Mouse (Mus musculus) megakaryocyte, embryonic 14.5 days (primary cell): ENCODE measurements around the gene Adra2b. TPM values are rescaled to one million over a fixed set of nuclear protein-coding genes. Genes with fewer than 3 reads are reported as not detected.
A peak's percentile ranks its signal among the peaks of the same experiment; 100 is the strongest.

Source experiments
- H3K27me3 ChIP-seq: replicated peaks from 2 replicates; pipeline ENCODE3; 2012; ENCODE audit warnings: inconsistent platforms
- H3K36me3 ChIP-seq: replicated peaks from 2 replicates; pipeline ENCODE3; 2012; ENCODE audit warnings: low read length, inconsistent platforms, mixed read lengths
- H3K4me1 ChIP-seq: 2 replicates; pipeline ENCODE4 v1.6.1; 2012; ENCODE audit warnings: inconsistent platforms
- H3K4me3 ChIP-seq: replicated peaks from 2 replicates; pipeline ENCODE3; 2012; ENCODE audit warnings: moderate library complexity, mild to moderate bottlenecking, inconsistent platforms
- H3K9me3 ChIP-seq: 2 replicates; pipeline ENCODE4 v1.6.1; 2012; ENCODE audit warnings: inconsistent platforms
- FLI1 ChIP-seq: IDR thresholded peaks from 2 replicates; pipeline ENCODE4 v1.6.1; 2012; ENCODE audit warnings: low read length, inconsistent platforms, mixed read lengths
- GATA1 ChIP-seq: IDR thresholded peaks from 3 replicates; pipeline ENCODE4 v1.6.1; 2012; ENCODE audit warnings: mixed read lengths, low read length, inconsistent platforms, borderline replicate concordance
- polyA plus RNA-seq: library from polyadenylated mRNA; stranded (reverse); fragments of >175 nt; gene quantifications from 2 replicates; pipeline ENCODE4 v1.2.3, GENCODE M21; 2012; ENCODE audit warnings: low replicate concordance; ENCODE audit not compliant: insufficient read depth

The Adra2b gene
- polyA plus RNA-seq, 1 experiment, result not detected

DNA sequence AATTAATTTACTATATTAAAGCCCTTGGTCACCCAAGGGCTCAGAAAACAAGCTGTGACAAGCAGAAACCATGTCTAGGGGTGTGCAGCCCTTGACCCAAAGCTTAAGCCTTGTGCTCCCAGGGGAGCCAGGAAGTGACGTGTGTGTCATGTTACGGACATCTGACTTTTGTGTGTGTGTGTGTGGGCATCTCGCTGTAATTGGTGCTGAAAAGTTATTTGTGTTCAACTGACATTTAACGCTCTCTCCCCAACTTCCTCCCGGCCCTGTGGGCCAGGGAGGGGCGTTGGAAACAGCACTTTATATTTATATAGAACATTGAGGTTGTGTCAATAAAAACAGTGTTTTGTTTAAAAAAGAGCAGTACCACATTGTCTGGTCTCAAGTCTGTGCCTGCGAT is 25.0 kb upstream of the Adra2b start:
- TF ChIP-seq GATA1 (no peak), FLI1 (no peak)
- Histone ChIP-seq H3K27me3 (peaks cover 16% of the 10 kb centered on the region), H3K36me3 (peaks cover 8% of the 10 kb centered on the region), H3K9me3 (no peaks in the 10 kb centered on the region), H3K4me3 (peak overlapping the region; percentile 83), H3K4me1 (peaks cover 86% of the 10 kb centered on the region)

DNA sequence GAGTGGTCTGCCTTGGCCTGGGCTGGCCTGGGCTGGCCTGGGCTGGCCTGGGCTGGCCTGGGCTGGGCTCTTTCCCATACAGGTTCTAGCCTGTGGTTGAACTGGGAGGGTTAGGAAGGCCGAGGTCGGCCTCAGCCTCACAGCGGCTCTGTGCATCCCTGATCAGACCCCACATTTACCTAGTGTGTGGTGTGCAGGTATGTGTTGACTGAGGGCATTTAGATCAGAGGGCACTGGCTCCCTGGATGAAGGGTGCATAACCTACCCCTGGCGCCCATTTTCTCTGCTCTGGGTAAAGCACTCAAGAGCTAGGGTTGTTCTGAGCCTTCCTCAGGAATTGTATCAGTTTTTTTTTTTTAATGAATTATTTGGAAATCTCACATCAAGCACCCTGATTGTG is 24.6 kb upstream of the Adra2b start, which contains the start of gene Astl:
Astl (plus strand) TSS at position 224 of the 400 bp plus-strand sequence.
- H3K9me3 ChIP-seq, result no peaks in the 10 kb centered on the region
- peaks cover 20% of the 10 kb centered on the region for H3K27me3 ChIP-seq
- peak within 1 kb of the TSS; percentile 96 for H3K4me3 ChIP-seq
- peaks cover 8% of the 10 kb centered on the region for H3K36me3 ChIP-seq
- TF ChIP-seq FLI1 (no peak), GATA1 (no peak)
- peaks cover 86% of the 10 kb centered on the region for H3K4me1 ChIP-seq

DNA sequence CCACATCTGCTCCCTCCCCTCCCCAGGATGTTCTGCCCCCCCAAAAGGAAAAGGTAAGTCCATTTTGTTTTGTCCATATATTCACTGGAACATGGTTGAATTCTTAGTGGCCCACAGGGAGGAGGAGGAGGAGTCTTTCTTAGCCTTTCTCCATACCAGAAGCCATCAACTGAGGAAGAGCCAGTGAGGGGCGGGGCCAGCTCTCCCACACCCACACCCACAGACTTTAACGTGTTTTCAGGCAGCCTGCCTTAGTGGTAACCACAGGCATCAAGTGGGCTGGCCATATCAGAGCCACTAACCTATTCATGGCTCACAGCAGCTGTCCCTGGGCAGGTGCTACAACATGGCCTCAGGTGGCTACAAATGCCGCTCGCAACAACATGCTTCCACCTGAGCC is 24.2 kb upstream of the Adra2b start:
- Histone ChIP-seq H3K9me3 (no peaks in the 10 kb centered on the region), H3K4me1 (peaks cover 86% of the 10 kb centered on the region), H3K4me3 (peak overlapping the region; percentile 42), H3K27me3 (peaks cover 24% of the 10 kb centered on the region), H3K36me3 (peaks cover 8% of the 10 kb centered on the region)
- TF ChIP-seq GATA1, result no peak
- no peak for TF ChIP-seq FLI1

DNA sequence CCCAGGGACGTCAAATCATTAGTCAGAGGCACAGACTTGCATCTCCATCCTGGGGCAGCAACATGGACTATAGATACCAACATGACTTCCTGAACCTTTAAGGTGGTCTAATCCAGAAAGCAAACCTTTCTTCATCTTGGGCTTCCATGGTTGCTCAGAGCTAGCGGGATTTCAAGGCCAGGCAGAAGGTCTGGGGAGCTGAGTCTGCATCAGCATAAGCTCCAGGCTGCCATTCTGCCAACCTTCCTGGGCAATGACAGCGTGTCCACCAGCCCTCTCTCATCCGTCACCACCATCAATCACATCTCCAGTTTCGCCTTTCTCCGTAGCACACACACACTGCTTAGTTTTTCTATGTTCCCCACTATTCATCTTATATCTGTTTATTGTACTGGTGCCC is 23.7 kb upstream of the Adra2b start:
- Histone ChIP-seq H3K4me1 (peaks cover 84% of the 10 kb centered on the region), H3K9me3 (no peaks in the 10 kb centered on the region), H3K27me3 (peaks cover 28% of the 10 kb centered on the region), H3K4me3 (peak overlapping the region; percentile 23), H3K36me3 (peaks cover 8% of the 10 kb centered on the region)
- TF ChIP-seq FLI1 (no peak), GATA1 (no peak)

DNA sequence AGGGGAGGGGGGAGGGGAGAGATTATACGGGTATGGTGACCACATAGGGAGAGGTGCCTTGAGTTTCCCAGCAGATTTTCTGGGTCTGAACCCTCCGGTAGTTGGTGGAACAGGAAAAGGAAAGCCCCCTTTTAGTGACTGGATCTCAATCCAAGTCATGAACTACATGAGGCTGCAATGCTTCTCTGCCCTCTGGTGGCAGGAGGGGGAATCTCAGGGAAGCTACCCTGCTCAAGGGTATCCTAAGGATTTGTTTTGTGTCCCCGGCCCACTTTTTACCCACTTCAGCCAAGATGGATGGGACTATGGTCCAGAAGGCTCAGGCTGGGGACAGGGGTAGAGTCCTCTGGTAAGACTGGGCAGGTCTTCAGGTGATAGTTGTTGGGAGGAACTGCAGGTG is 21.8 kb upstream of the Adra2b start:
- Histone ChIP-seq H3K9me3 (no peaks in the 10 kb centered on the region), H3K4me3 (no peak overlapping the region), H3K27me3 (peaks cover 47% of the 10 kb centered on the region), H3K4me1 (peaks cover 65% of the 10 kb centered on the region), H3K36me3 (peaks cover 8% of the 10 kb centered on the region)
- TF ChIP-seq GATA1 (no peak), FLI1 (no peak)

DNA sequence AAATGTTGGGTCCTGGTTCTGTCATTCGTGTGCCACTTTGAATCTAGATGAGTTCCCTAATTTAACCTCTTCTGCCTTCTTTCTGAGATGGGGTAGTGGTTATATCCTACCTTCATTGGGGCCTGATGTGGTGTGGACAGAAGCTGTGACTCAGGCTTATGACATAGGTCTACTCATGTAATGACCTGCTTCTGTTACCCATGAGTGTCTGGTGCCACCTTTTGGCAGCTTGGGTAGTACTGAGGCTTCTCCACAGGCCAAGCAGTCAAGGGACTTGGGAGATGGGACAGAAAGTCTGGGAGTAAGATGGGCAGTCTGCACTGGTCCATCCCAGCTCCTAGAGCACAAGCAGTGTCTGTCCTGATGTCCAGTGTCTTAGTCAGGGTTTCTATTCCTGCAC is 16.7 kb upstream of the Adra2b start:
- Histone ChIP-seq H3K9me3 (no peaks in the 10 kb centered on the region), H3K4me1 (peaks cover 18% of the 10 kb centered on the region), H3K4me3 (no peak overlapping the region), H3K36me3 (no peaks in the 10 kb centered on the region), H3K27me3 (peaks cover 81% of the 10 kb centered on the region)
- TF ChIP-seq GATA1 (no peak), FLI1 (no peak)

DNA sequence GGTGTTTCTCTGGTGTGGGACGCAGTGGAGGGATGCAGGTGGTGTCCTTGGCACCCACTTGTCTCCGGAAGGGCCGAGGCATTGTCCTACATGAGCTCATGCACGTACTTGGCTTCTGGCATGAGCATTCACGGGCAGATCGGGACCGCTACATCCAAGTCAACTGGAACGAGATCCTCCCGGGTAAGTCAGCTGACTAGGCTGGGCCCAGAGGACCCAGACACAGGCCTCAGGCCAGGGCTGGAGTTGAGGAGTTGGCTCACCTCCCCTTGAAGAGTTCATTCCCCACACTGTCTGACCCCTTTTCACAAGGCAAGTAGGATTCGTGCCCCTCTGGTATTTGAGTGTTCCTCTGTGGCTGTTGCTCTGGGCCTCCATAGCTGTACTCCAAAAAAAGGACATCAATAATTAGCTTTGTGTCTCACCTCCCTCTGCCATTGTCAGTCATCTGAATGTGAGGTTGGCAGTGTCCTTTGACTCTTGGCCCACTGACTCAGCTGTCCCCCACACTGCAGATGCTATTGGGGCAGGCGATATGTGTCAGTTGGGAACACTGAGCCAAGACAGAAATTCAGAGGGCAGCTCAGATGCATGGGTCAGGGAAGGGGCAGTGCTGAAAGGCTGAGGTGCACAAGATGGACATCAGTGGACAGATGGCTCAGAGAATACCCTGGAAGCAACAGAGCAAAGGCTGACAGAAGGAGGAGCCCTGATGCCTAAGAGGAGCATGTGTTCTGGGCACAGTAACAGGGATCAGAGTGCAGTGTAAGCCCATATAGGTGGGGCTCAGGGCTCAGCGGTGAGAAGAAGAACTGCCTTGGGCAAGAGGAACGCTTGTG is 15.6 kb upstream of the Adra2b start:
- no peak for TF ChIP-seq GATA1
- TF ChIP-seq FLI1, result no peak
- Histone ChIP-seq H3K4me3 (no peak overlapping the region), H3K4me1 (peaks cover 15% of the 10 kb centered on the region), H3K36me3 (no peaks in the 10 kb centered on the region), H3K27me3 (peaks cover 72% of the 10 kb centered on the region), H3K9me3 (no peaks in the 10 kb centered on the region)

DNA sequence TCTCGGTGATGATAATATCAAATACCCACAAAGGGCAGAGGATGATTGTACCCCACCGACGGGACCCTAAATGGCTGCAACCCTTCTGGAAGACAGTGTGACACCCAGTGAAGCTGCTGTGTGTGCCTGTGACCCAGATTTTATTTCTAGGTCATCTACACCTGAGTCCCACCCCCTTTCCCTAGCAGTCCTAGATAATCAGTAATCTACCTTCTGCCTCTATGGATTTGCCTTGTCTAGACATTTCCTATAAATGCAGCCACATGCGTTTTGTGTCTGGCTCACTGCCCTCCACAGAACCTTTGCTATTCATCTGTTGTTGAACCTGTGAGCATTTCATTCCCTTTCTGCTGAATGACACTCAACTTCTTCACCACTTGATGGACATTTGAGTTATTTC is 9.1 kb upstream of the Adra2b start:
- TF ChIP-seq GATA1 (no peak), FLI1 (no peak)

DNA sequence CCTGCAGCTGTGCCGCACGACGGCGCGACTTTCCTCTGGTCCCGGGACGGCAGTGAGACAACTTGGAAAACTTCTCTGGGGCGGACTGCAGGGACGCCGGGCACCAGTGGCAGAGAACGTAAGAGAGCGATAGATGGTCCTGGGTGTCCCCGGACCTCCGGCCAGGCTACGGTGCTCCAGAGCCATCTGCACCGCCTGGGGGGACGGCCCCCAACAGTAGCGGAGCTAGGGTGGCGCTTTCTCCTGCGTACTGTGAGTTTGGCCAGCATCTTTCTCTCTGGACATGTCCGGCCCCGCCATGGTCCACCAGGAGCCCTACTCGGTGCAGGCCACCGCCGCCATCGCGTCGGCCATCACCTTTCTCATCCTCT is 259 bp downstream of the Adra2b start:
- Histone ChIP-seq H3K4me3 (peak overlapping the region; percentile 88), H3K36me3 (no peaks in the 10 kb centered on the region), H3K27me3 (peaks cover 96% of the 10 kb centered on the region), H3K4me1 (peaks cover 32% of the 10 kb centered on the region), H3K9me3 (no peaks in the 10 kb centered on the region)
- no peak for TF ChIP-seq GATA1
- TF ChIP-seq FLI1, result no peak

More for the DNA sequence above, 9.1 kb upstream of the Adra2b start:
- Histone ChIP-seq H3K27me3 (peaks cover 73% of the 10 kb centered on the region), H3K9me3 (no peaks in the 10 kb centered on the region), H3K36me3 (no peaks in the 10 kb centered on the region), H3K4me1 (no peaks in the 10 kb centered on the region), H3K4me3 (no peak overlapping the region)

DNA sequence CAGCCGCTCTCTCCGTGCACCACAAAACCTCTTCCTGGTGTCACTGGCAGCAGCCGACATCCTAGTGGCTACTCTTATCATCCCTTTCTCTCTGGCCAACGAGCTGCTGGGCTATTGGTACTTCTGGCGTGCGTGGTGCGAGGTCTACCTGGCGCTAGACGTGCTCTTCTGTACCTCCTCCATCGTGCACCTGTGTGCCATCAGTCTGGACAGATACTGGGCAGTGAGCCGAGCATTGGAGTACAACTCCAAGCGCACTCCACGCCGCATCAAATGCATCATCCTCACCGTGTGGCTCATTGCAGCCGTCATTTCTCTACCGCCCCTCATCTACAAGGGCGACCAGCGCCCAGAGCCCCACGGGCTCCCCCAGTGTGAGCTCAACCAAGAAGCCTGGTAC is 688 bp downstream of the Adra2b start:
- Histone ChIP-seq H3K9me3 (no peaks in the 10 kb centered on the region), H3K36me3 (no peaks in the 10 kb centered on the region), H3K27me3 (peaks cover 96% of the 10 kb centered on the region), H3K4me3 (peak overlapping the region; percentile 88), H3K4me1 (peaks cover 32% of the 10 kb centered on the region)
- TF ChIP-seq FLI1 (no peak), GATA1 (no peak)

DNA sequence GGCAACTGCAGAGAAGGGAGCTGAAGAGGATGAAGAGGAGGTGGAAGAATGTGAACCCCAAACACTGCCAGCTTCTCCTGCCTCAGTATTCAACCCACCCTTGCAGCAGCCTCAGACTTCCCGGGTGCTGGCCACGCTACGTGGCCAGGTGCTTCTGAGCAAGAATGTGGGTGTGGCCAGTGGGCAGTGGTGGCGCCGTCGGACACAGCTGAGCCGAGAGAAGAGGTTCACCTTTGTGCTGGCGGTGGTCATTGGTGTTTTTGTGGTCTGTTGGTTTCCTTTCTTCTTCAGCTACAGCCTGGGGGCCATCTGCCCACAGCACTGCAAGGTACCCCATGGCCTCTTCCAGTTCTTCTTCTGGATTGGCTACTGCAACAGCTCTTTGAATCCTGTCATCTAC is 1.4 kb downstream of the Adra2b start:
- Histone ChIP-seq H3K36me3 (no peaks in the 10 kb centered on the region), H3K4me3 (no peak overlapping the region), H3K27me3 (peaks cover 98% of the 10 kb centered on the region), H3K4me1 (peaks cover 32% of the 10 kb centered on the region), H3K9me3 (no peaks in the 10 kb centered on the region)
- TF ChIP-seq GATA1 (no peak), FLI1 (no peak)
